Mouse (Mus musculus) kidney, postnatal 36 days (tissue): ENCODE results near the gene Txn2.

ENCODE experiments used
- DNase-seq, 2 experiments: peaks; one replicate each; pipeline ENCODE4 v3.0.0; 2021 to 2022; ENCODE audit warnings: mixed read lengths in 2 of 2

Txn2 gene

DNA sequence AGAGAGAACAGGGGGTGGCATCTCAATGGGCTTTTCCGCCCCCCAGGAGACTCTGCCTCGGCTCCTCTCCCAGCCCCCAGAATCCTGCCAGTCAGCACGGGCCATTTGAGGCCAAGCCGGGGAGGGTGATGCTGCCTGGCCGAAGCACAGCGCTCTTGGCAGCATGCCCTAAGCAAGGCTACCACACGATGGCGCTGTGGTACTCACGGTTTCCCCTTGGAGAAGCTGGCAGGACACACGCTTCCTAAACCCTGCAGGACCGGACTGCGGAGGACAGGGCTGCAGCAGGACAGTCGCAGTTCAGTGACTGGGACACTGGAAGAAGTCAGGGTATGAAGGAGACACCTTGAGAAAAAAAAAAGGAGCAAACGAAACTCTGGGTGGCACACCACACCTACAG lies 5.0 kb upstream of the Txn2 start:
- DNase-seq, result peak; percentile 99

DNA sequence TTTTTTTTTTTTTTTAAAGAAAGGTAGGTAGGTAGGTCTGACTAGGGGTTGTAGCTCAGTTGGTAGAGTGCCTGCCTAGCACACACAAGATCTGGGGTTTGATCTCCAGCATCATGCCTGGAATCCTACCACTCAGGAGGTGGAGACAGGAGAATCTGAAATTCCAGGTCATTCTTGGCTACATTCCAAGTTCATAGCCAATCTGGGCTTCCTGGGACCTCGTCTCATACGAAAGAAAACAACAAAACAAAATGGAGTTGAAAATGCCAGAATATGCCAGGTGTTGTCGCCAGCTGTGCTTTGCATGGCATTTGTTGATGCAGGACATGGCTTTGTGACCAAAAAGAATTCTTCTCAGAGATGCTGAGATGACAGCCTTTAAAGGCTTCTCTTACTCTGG lies 4.4 kb upstream of the Txn2 start:
- no peak for DNase-seq

DNA sequence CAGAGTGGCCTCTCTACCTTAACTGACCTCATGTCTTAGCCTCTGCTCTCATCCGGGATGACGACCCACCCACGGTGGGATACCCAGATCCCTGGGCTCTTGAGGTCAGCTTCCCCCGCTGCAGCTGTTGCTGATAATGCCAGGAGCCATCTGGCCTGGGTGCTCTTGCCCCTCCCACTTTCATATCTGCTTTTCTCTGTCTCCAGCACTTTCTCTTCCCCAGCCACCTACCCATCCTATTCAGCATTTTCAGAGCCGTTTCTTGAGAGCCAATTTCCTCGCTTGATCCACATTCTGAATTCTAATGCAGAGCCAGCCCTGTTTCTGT lies 2.8 kb upstream of the Txn2 start:
- no peak for DNase-seq

DNA sequence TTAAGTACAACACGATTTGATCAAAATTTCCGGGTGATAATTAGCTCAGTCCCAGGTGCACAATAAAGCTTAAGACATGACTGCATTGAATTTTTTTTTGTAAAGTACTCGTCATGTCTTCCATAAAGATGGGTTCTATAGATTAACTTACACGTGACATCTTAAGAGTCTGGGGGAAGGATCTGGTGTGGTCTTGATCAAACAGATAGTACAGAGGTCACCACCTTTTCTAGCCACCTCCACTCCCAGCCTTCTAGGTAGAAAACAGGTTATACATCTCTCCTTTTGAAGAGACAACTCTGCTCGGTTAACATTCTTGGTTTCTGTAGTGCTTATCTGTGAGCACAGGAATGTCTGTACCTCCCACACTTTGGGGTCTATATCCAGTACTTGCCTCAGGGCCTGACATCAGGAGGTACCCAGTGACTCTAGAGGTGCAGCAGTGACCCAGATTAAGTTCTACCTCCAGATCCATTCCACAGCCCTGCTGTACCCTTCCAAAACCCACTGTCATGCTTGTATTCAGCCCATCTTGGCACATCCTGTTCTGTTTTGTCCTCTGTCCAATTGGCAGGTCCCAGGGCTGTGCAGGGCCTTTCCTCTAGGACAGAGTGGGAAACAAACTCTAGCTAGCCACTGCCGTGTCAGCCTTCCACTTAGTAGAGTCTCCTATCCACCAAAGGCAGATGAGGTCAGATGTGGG lies 2.3 kb upstream of the Txn2 start:
- no peak for DNase-seq

DNA sequence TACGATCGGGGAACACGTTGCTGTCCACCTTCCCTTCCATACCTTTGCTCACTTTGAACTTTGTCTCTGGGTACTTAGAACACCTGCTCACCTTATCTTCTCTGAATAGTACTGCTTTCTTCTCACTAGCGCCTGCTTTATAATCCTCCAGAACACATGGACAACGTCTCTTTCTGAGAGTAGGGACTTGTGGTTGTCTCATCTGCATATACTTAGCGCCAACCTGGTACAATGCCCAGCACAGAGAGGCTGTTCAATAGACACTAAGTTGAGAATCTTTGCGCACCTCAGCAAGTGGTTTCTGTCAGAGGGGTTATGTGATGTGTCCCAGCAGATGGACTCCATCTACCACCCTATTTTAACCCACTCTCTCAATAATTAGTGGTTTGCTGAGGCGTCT lies 998 bp upstream of the Txn2 start:
- no peak for DNase-seq

DNA sequence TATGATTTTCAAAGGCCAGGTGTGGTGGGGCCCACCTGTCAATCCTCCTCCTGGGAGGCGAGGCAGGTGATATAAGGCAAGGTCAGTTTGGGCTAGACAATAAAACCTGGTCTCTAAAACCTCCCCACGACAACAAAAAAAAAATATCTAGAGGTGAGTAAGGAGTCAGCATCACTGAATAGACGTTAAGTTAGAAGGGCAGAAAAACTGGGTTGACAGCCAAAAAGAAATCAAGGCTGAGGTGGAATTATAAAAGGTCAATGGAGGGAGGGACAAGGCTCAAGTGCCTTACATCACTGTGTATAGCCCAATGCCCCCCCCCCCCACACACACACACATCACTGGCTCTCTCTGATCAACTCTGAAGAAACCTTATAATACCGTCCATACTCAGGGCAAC lies 715 bp downstream of the Txn2 start:
- no peak for DNase-seq

DNA sequence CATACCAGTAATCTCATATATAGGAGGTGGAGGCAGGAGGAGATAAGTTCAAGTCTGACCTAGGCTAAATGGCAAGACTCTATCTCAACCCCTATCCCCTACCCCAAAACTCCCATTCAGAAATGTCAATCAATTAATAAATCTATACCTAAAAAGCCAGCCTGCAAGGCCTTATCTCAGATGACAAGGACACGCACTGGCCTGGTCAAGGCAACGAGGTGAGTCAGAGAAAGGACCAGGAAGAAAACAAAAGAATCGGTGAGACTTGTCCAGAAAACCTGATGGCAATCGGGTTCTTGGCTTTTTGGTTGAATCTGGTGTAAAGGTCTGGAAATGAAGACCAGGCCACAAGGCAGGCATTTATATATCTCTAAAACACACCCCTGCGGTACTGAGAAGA lies 1.9 kb downstream of the Txn2 start:
- no peak for DNase-seq

DNA sequence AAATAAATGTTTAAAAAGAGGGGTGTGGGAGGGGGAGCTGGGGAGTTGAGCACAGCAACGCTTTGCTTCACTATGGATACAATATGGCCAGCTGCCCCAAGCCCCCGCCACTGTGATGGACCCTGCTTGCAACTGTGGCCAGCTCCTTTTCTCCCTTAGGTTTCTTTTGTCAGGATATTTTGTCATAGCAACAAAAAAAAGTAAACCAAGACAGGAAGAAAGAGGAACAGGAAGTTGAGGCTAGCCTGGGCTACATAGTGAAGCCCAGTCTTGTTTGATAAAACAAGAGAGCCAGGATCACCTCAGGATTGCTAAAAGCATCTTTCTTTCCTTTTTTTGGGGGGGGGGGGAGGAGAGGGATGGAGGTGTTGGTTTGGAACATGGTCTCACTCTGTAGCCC lies 3.6 kb downstream of the Txn2 start:
- no peak for DNase-seq

DNA sequence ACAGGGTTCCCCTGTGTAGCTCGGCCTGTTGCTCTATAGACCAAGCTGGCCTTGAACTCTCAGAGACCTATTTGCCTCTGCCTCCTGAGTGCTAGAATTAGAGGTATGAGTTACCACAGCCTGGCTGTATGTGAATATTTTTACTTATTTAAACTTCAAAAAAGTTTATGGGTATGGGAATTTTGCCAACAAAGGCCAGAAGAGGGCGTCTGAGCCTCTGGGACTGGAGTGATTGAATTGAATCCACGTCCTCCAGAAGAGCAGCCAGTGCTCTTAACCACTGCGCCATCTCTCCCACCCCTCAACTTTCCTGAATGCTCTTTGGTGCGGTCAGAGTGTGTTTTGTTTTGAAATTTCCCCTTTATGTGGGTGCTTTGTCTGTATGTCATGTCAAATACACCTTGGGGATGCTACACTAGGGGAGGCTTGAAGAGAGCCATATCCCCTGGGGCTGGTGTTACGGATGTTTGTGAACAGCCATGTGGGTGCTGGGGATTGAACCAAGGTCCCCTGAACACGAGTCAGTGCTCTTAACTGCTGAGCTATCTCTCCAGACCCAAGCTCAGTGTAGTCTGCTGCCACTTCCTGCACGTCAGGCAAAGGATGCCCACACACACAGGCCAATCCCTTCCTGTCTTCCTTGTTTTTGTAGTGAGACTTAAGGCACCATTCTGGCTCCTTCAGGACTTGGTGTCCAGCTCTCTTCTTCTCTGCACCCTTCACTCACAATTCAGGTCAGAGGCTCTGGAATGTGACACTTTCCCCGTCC lies 5.4 kb downstream of the Txn2 start:
- DNase-seq, result peak in 1 of 2 experiments; percentile 36

DNA sequence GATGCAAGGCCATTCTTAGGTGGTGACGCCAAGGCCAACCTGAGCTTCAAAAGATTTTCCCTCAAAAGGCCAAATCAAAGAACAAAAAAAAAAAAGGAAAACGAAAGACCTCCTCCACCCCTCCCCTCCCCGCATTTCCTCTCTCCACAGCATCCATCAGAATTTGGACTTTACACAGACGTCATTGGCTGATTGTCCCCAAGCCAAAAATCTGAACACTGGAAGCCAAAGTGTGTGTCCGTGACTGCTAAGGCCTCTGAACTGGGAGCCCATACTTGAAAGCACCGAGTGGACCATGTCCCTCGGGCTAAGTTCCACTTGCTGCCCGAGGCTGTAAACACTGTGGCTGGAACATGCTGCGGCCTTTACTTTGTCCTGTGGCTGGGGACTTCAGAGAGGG lies 6.1 kb downstream of the Txn2 start:
- DNase-seq, result peak; percentile 78 to 85

DNA sequence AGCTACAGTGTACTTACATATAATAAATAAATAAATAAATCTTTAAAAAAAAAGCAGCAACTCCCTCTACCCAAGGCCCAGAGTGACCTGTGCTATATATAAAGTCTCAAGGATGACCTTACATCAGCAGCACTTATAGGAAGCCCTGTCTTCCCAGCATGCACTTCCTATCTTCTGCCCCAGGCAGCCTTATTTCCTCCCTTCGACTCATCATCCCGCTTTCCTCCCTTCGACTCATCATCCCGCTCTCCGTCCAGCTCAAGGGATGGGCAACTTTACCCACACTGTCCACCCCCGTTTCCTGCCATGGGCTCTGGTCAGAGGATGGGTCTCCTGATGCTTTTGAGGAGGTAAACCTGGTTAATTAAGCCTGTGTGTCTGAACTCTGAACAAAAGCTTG lies 7.2 kb downstream of the Txn2 start:
- DNase-seq, result no peak

DNA sequence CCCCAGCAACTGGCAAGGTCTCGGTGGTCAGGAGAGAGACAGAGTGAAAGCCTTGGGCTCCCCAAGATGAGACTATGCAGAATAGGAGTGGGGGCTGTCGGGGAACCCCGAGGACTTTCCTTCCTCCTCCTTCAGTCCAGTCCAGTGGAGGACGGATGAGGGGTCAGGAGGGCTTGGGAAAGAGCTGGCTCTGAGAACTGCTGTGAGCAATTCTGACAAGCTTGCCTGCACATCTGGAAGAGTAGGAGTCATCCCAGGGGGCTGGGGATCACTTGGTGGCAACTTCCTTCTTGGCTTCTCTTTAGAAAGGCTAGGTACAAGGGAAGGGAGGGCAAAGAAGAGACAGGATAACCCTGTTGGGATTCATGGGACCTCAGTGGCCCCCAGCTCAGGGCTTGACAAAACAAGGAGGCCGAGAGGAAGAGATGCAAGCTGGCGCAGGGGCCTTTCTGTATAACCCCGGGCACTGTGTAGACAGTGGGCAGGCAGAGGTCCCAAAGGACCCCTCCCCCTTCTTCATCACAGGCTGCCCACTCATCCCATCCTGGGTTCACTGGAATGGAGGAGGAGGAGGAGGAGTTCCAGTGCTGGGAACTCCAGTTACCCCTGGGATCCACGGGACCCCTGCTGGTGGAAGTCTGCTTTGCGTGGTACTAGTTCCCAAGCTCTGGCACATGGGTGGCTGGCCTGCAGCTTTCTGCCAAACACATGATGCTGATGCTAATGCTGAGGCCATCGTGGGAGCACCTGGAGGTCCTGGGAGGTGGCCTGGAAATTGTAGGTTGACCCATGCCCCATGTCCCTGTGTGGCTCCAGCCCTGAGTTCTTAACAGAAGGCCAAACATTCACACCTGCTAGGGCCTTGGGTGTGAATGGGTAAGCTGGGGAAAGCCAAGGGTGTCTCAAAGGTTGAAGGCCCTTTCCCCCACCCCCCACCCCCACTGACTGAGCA lies 8.0 kb downstream of the Txn2 start:
- peak; percentile 39 to 74 for DNase-seq

DNA sequence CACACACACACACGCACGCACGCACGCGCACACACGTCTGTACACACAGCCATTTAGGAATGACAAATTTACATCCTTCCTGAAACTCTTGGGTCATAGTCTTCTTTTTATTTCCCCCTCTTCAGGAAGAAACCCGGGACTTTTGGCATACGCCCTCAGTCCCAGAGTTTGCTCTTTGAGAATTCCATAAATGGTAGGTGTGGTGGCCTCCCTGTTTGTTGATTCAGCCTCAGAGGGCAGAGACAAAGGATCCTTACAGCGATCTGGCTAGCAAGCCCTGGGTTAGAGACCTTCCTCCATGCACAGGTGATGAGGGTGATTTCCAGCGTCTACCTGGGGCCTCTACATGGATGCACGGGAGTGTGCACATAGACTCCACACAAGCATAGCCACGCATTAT lies 9.4 kb downstream of the Txn2 start:
- peak in 1 of 2 experiments; percentile 32 for DNase-seq

DNA sequence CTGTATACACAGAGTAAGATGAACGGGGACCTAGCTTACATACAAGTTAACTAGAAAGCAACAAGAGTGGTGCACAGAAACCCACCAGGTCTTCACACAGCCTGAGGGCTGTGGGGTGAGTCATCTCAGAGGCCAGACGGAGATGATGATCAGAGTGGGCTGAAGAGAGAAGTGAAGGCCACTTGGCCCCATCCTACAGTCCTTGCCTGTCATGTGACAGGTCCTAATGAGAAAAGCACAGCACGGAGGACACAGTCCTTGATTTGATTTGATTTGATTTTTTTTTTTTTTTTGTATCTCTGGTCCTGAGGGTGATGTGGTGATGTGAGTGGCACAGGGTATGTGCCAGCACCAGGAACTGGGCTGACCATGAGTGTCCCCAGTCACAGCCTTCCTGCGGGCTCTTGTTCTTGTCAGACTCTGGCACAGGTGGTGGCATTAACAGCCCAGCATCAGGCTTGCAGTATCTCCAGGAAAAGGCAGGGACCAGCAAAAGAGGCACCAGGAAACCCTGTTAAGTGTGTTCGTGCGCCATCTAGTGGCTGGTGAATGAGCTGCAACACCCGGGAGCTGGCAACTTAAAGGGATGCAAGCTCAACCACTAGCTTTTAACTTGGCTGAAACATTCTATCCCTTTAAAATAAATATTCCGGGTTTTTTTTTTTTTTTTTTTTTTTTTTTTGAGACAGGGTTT lies 11.8 kb downstream of the Txn2 start:
- peak; percentile 94 to 96 for DNase-seq

DNA sequence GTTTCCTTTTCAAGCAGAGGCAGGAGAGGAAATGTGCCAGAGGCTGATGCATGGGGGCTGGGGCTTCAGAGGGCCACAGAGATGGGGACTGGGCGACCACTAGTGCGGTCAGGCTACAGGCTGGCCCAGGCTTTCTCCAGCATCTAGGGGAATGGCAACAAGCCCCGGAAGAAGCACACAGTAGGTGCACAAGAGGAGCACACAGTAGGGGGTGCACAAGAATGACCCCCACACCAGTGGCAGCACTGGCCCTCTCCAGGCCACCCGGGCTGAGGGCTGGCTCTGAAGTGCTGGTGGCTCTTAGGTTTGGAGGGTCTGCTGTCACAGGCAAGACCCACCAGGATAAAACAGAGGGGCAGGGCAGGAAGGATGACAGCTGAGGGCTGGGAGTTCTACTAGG lies 13.5 kb downstream of the Txn2 start:
- no peak for DNase-seq

DNA sequence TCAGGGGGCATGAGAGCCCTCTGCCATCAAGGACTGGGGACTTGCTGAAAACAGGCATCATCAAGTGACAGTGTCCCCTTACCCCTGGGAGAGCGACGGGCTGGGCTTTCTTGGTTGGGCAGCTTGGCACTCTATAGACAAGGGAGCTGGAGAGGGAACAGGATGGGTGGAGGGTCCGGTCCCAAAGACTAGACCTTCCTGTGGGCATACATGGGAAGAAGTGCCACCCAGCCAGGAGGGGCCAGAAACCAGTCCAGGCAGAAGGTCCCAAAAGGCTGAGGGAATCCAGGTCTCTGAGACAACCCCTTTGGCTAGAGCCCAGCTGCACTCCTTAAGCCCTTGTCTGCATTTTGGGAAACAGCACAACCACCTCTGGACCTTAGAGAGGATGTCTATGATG lies 14.3 kb downstream of the Txn2 start:
- no peak for DNase-seq

DNA sequence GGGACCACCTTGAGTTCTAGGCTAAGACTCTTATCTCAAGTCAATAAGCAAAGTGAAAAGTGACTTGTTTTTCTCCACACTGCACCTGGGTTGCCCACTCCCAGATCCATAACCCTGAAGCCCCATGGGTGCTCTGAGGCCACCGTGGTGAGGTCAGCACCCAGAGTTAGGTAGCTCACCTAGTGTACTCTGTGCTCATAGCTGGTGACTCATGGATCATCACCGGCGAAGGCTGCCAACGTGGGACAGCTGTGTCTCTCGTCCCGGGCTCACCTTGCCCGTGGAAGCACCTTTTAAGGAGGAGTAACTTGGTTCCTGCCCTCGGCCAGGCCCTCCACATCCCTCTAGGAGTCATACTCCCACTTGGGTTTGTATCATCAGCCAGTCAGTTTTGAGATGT lies 15.8 kb downstream of the Txn2 start:
- no peak for DNase-seq

DNA sequence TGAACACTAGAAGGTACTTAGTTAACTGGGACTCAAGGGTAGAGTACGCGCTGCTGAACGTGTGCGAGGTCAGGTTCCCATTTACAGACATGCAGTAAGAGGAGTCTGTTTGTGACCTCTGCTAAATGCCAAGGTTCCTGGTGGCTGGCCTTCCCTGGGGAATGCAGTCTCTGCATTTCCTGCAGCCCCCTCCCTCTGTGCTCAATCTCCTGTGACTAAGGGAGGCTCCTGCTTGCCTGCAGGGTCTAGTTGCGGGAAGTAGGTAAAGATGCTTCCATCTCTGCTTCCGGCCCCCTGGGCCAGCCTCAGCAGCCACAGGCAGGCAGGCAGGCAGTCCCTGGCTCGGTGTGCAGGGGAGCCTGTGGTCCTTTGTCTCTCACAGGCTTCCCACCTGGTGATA lies 16.2 kb downstream of the Txn2 start:
- no peak for DNase-seq

DNA sequence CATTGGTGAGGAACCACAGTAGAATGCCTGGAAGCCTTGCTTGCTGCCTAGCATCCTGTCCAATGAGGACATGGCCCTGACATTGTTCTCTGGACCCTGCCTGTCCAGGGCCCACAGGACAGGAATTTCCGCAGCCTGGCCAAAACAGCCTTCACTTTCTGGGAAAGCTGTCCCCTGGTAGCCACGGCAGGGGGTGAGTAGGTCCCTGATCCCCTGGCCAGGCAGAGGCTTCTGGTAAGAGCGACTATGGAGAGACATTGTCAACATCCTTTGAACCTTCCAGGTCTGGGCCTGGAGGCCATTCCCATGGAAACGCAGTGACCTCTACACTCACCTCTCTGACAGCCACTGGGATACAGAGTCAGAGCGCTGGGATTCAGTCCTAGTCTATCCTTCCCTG lies 16.8 kb downstream of the Txn2 start:
- peak; percentile 59 to 72 for DNase-seq

DNA sequence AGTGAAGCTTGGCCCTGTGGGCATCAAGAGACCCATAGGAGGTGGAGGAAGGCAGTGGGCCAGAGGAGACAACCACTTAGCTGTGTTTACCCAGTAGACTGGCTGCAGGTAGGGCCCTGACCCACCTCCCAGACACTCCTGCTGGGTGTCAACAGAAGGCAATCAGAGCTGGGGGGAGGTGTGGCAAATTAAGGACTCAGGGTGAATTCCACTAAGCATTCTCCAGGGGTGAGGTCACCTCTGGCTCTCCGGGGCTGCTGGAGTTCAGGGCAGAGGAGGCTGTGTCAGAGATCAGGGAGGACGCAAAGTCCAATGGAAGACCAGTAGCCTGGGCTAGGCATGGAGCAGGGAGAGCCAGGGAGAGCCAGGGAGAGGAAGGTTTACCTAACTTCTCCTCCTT lies 17.7 kb downstream of the Txn2 start:
- DNase-seq, result peak; percentile 81 to 94

DNA sequence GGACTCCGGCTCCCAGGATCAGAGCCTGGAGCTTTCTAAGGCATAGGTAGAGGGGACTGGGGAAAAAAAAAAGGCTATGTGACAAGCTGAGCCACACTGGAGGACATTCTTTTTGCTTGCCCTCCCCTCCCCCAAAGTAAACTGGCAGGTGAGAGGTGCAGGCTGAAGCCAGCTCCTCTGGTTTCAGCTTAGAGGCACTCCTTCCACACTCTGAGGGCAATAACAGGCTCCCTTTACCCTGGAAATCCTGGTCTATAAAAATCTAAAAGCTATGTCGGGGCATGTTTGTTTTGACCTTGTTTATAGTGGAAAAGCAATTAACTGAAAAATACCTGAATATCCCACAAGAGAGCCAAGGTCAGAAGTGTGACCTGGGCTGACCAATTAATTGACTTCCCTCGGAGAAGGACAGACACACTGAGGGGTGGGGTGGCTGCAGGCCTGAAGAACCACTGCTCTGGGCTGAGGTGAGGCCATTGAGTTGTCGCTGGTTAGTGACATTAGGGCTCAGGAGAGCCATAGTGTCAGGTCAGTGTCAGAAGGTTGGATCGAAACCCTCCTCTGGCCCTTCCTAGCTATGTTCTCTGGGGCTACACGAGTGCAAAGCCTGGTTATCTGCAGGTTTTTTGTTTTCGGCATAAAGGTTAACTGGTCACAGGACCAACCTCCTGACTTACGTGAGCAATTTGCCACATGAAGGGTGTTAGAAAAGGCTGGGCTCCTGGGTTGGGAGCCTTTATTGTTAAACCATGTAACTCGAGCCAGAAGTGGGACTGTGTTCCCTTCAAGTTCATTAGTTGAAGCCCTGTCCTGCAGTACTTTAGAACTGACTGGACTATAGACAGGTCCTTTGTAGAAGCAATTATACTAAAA lies 20.9 kb downstream of the Txn2 start:
- peak; percentile 58 to 67 for DNase-seq

DNA sequence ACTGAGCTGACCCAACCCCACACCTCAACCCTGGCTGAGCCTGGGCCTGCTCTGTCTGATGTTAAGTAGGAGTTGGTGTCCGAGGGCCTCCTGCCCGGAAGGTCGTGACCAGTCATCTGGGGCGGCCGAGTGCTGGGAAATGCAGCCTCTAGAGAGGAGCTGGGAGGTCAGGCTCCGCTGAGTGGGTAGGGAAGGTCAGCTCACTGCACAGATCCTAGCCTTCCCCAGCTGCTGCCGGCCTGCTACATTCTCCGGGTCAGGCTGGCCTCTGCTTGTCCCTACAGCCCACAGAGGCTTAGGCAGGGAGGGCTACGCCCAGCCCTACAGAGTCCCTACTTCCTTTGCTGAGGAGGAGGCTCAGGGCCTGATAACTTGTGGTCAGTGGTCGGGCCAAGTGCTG lies 22.3 kb downstream of the Txn2 start:
- DNase-seq, result peak; percentile 54 to 61
